Mouse (Mus musculus) heart, embryonic 15.5 days (tissue): ENCODE results near the gene Lmln. TPM values are rescaled to one million over a fixed set of nuclear protein-coding genes. Genes with fewer than 3 reads are reported as not detected.
A peak's percentile ranks its signal among the peaks of the same experiment; 100 is the strongest.
"Not testable (repeated sequence)": the region's sequence is repeated elsewhere in the genome, so short reads cannot be mapped to it uniquely, and the experiment has no call there.

Source experiments
- ATAC-seq: fragments of 200-750 bp; cut with Nextera tagmentation; replicated peaks from 2 replicates; pipeline ENCODE4 v1.8.0; 2017; ENCODE audit warnings: low read depth, moderate TSS enrichment; ENCODE audit not compliant: insufficient number of reproducible peaks, insufficient read depth, low FRiP score
- H3K27ac ChIP-seq: fragments of 300-500 bp; sonication (generic); 2 replicates; pipeline ENCODE4 v1.5.1; 2015; ENCODE audit warnings: mild to moderate bottlenecking, inconsistent platforms
- H3K27me3 ChIP-seq: fragments of 300-500 bp; sonication (generic); 2 replicates; pipeline ENCODE4 v1.6.1; 2015; ENCODE audit warnings: inconsistent platforms
- H3K36me3 ChIP-seq: fragments of 300-500 bp; sonication (generic); 2 replicates; pipeline ENCODE4 v1.6.1; 2015; ENCODE audit warnings: mild to moderate bottlenecking, inconsistent platforms
- H3K4me1 ChIP-seq: fragments of 300-500 bp; sonication (generic); replicated peaks from 2 replicates; pipeline ENCODE4 v1.6.1; 2015; ENCODE audit warnings: inconsistent platforms
- H3K4me2 ChIP-seq: fragments of 300-500 bp; sonication (generic); 2 replicates; pipeline ENCODE4 v1.6.1; 2015; ENCODE audit warnings: inconsistent platforms, mild to moderate bottlenecking, moderate library complexity
- H3K4me3 ChIP-seq: fragments of 300-500 bp; sonication (generic); 2 replicates; pipeline ENCODE4 v1.5.1; 2015; ENCODE audit warnings: mild to moderate bottlenecking, inconsistent platforms
- H3K9ac ChIP-seq: fragments of 300-500 bp; sonication (generic); 2 replicates; pipeline ENCODE4 v1.6.1; 2015; ENCODE audit warnings: mild to moderate bottlenecking, inconsistent platforms
- H3K9me3 ChIP-seq: fragments of 300-500 bp; sonication (generic); replicated peaks from 2 replicates; pipeline ENCODE4 v1.6.1; 2016; ENCODE audit warnings: inconsistent platforms
- WGBS: fragments of 180-500 bp; shearing (Covaris S2); methylation state at CpG from one replicate; pipeline ENCODE4 v1.1.7; 2015; ENCODE audit warnings: mixed read lengths; 5-methylcytosine and 5-hydroxymethylcytosine counted together
- polyA plus RNA-seq: library from polyadenylated mRNA; unstranded; fragments of >200 nt; fragmentation: Nextera tagmentation; extraction: Ambion mirVana; gene quantifications from 2 replicates; pipeline ENCODE4 v1.2.1, GENCODE M21; 2015

The Lmln gene
- polyA plus RNA-seq, 1 experiment from 2014 or later, result 2.4 TPM

DNA sequence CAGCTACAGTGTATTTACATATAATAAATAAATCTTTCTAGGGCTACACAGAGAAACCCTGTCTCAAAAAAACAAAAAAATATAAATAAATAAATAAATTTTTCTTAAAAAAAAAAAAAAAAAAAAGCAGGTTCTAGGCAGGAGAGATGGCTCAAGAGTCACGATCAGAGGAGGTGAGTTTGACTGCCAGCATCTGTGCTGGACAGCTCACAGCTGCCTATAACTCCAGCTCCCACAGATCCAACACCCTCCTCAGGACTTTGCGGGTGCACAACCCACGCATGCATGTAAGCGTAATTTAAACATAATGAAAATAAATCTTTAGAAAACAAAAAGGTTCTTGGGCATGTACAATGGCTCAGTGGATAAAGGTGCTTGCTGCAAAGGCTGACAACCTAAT, 26.3 kb upstream of the Lmln start:
- Histone ChIP-seq H3K27me3 (no peaks in the 10 kb centered on the region), H3K4me3 (no peak overlapping the region), H3K27ac (no peak overlapping the region), H3K4me1 (no peaks in the 10 kb centered on the region), H3K9me3 (no peaks in the 10 kb centered on the region), H3K9ac (no peak overlapping the region), H3K4me2 (no peak overlapping the region), H3K36me3 (no peaks in the 10 kb centered on the region)
- 71% methylated on average over 4 of the region's 4 CpGs for WGBS
- no peak for ATAC-seq

DNA sequence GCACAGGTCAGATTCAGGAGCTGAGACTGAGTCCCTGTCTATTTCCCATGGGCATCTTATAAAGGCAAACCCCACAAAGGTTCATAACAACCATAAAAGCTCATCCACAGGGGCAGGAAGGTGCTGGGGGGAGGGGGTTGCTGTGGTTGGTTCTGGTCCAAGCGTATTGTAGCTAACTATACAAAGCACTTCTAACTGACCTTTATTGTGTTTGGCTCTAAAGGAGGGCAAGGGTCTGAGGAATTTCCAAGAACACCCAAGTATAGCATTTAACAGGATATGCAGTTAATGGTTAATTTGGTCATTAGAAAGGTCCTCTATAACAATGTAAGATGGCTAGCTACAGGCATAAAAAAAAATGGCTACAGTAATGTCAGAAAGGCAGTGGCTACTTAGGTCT, 19.6 kb upstream of the Lmln start:
- Histone ChIP-seq H3K27me3 (no peaks in the 10 kb centered on the region), H3K9ac (no peak overlapping the region), H3K9me3 (no peaks in the 10 kb centered on the region), H3K4me3 (no peak overlapping the region), H3K27ac (no peak overlapping the region), H3K4me1 (no peaks in the 10 kb centered on the region), H3K4me2 (no peak overlapping the region), H3K36me3 (no peaks in the 10 kb centered on the region)
- no peak for ATAC-seq
- 64% methylated on average over 1 of the region's 1 CpGs for WGBS

DNA sequence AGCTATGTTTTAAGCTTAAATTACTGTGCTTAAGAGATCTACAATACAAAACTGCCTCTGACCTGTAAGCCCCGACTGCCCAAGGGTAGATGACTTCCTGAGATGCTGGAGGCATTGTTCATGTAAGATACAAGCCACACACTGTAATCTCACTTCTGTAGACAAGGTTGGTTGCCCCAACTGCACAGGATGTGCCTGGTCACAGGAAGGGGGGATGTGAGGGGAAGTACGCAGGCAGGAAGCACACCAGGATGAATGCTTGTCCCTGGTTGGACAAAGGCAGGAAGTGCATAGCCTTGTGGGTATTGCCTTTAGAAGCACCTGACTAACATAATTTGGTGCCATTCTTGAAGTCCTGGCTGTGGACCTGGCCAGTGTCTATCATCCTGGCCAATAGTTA, 19.1 kb upstream of the Lmln start:
- H3K36me3 ChIP-seq, result no peaks in the 10 kb centered on the region
- H3K4me3 ChIP-seq, result no peak overlapping the region
- no peak overlapping the region for H3K27ac ChIP-seq
- no peak overlapping the region for H3K9ac ChIP-seq
- no peaks in the 10 kb centered on the region for H3K9me3 ChIP-seq
- H3K4me2 ChIP-seq, result no peak overlapping the region
- 56% methylated on average over 2 of the region's 2 CpGs for WGBS
- H3K4me1 ChIP-seq, result no peaks in the 10 kb centered on the region
- no peaks in the 10 kb centered on the region for H3K27me3 ChIP-seq
- no peak; the same call in 1 of the 2 replicates for ATAC-seq

- 87% methylated on average over 1 of the region's 1 CpGs for WGBS
- Histone ChIP-seq H3K4me2 (no peak overlapping the region), H3K9ac (no peak overlapping the region), H3K4me1 (no peaks in the 10 kb centered on the region), H3K36me3 (no peaks in the 10 kb centered on the region), H3K27ac (no peak overlapping the region), H3K4me3 (no peak overlapping the region), H3K27me3 (no peaks in the 10 kb centered on the region), H3K9me3 (no peaks in the 10 kb centered on the region)
- ATAC-seq, result no peak
Observed at GRCm38 (mm10) chr16:33048004-33048403, 14.3 kb upstream of the Lmln start.

DNA sequence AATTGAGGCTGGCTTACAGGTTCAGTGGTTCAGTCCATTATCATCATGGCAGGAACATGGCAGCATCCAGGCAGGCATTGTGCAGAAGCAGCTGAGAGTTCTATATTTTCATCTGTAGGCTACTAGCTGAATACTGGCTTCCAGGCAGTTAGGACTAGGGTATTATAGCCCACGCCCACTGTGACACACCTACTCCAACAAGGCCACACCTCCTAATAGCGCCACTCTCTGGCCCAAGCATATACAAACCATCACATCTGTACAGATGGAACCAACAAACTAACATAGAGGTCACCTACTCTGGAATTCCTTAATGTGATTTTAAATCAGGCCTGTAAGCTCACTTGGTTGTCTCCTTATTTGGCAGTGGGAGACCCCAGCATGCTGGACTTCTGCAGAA, 13.6 kb upstream of the Lmln start:
- H3K4me1 ChIP-seq, result no peaks in the 10 kb centered on the region
- no peak for ATAC-seq
- no peak overlapping the region for H3K9ac ChIP-seq
- no peak overlapping the region for H3K27ac ChIP-seq
- no peaks in the 10 kb centered on the region for H3K9me3 ChIP-seq
- no peak overlapping the region for H3K4me2 ChIP-seq
- 71% methylated on average over 2 of the region's 2 CpGs for WGBS
- H3K36me3 ChIP-seq, result no peaks in the 10 kb centered on the region
- no peak overlapping the region for H3K4me3 ChIP-seq
- H3K27me3 ChIP-seq, result no peaks in the 10 kb centered on the region

DNA sequence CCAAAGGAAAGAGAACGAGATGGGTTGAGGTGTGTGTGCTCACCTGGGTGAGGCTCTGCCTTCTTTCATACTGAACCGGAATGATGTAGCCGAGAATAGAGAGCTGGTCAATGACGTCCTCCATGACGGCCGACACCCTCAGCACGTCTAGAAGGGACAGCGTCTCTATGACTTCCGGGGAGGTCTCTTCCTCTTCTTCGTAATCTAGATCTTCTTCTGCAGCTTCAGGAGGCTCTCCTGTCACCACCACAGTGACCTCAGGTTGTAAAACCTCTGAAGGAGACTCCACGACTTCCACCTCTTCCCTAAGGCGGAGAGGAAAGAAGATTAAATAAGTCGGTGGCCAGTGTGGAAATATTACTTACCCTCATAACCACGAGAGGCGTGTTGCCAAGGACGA, 12.5 kb upstream of the Lmln start:
- Histone ChIP-seq H3K27me3 (no peaks in the 10 kb centered on the region), H3K4me2 (no peak overlapping the region), H3K36me3 (no peaks in the 10 kb centered on the region), H3K9me3 (no peaks in the 10 kb centered on the region), H3K4me3 (no peak overlapping the region), H3K27ac (no peak overlapping the region), H3K9ac (no peak overlapping the region), H3K4me1 (no peaks in the 10 kb centered on the region)
- 88% methylated on average over 16 of the region's 16 CpGs for WGBS
- ATAC-seq, result no peak

DNA sequence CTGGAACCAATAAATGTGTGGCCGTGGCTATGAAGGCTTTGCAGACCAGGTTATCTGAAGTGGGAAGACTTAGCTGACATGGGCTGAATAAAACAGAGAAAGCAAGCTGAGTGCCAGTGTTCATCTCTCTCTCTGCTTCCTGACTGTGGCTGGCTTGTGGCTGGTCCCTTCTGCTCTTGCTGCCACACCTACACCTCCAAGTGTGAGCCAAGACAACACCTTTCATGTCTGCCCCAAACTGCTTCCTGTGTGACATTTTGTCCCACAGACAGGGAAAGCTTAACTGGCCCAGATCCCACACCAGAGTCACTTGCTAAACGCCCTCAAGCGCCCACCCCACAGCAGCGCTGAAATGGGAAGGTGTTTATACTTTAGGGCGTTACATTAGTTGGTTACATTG, 9.2 kb upstream of the Lmln start:
- ATAC-seq, result no peak
- H3K36me3 ChIP-seq, result peaks cover 3% of the 10 kb centered on the region; the same call in 1 of the 2 replicates
- 59% methylated on average over 5 of the region's 5 CpGs for WGBS
- no peaks in the 10 kb centered on the region for H3K9me3 ChIP-seq
- H3K27ac ChIP-seq, result no peak overlapping the region
- no peak overlapping the region for H3K4me2 ChIP-seq
- H3K9ac ChIP-seq, result no peak overlapping the region
- H3K4me1 ChIP-seq, result peaks cover 10% of the 10 kb centered on the region
- no peak overlapping the region for H3K4me3 ChIP-seq
- H3K27me3 ChIP-seq, result no peaks in the 10 kb centered on the region

- H3K9me3 ChIP-seq, H3K27ac ChIP-seq, ATAC-seq, H3K4me2 ChIP-seq, H3K27me3 ChIP-seq, H3K4me3 ChIP-seq, H3K9ac ChIP-seq: not testable (repeated sequence)
- WGBS, result 72% methylated on average over 2 of the region's 2 CpGs
- Histone ChIP-seq H3K4me1 (peaks cover 20% of the 10 kb centered on the region), H3K36me3 (peaks cover 21% of the 10 kb centered on the region)
Observed at GRCm38 (mm10) chr16:33054927-33055326, 7.4 kb upstream of the Lmln start.

GRCm38 (mm10) chr16:33055655-33056054, 6.7 kb upstream of the Lmln start:
- Histone ChIP-seq H3K27ac (no peak overlapping the region), H3K4me2 (peak overlapping the region; percentile 65), H3K36me3 (peaks cover 28% of the 10 kb centered on the region), H3K9ac (peak overlapping the region; percentile 90), H3K4me1 (peaks cover 20% of the 10 kb centered on the region), H3K4me3 (peak overlapping the region; percentile 76), H3K27me3 (no peaks in the 10 kb centered on the region), H3K9me3 (no peaks in the 10 kb centered on the region)
- WGBS, result 23% methylated on average over 10 of the region's 10 CpGs
- 0 out of 2 replicates have a peak, but pooled peaks have one; percentile 23 for ATAC-seq

DNA sequence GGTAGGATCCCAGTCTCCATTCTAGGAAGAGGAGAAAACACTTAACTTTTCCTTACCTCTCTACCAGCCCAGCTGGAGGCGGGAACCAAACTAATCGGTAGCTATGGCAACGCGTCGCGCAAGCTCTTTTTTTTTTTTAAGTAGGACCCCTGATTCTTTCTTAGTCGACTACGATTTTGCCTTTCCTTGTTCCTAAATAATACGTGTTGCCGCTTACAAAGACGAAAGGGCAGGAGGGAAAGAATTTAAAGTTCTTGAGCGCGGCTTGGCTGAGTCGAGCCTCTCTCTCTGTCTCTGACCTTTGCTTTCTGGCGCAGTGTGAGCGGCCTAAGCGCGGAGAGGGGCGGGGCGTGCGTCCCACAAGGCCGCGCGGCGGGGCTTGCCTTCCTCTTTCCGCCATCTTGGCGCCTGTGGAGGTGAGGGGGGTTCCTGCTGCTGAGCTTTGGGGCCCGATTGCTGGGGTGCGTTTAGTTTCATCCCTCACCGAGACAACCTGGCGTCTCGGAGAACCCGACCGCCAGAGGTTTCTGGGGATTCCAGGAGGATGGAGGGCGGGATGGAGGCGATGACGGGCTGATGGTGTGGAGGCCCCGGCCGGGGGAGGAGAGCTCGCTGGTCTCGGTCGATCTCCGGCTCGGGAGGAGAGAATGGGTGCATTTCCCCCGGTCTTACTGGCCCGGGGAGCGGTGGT, 6.1 kb upstream of the Lmln start, which contains the start of the genes Iqcg and Rpl35a:
Gene Iqcg (minus strand): TSS at position 124 of the 691 bp plus-strand sequence.
Gene Rpl35a (plus strand): TSS at position 359 of the 691 bp plus-strand sequence.
- H3K4me1 ChIP-seq, result peaks cover 20% of the 10 kb centered on the region
- H3K9ac ChIP-seq, result peak within 1 kb of the TSS; percentile 90
- peak; percentile 90 for ATAC-seq
- H3K36me3 ChIP-seq, result peaks cover 31% of the 10 kb centered on the region
- H3K9me3 ChIP-seq, result no peaks in the 10 kb centered on the region
- H3K27ac ChIP-seq, result peak within 1 kb of the TSS; percentile 85
- H3K4me2 ChIP-seq, result peak within 1 kb of the TSS; percentile 65
- under 1% methylated on average over 47 of the region's 47 CpGs for WGBS
- no peaks in the 10 kb centered on the region for H3K27me3 ChIP-seq
- H3K4me3 ChIP-seq, result peak within 1 kb of the TSS; percentile 76

DNA sequence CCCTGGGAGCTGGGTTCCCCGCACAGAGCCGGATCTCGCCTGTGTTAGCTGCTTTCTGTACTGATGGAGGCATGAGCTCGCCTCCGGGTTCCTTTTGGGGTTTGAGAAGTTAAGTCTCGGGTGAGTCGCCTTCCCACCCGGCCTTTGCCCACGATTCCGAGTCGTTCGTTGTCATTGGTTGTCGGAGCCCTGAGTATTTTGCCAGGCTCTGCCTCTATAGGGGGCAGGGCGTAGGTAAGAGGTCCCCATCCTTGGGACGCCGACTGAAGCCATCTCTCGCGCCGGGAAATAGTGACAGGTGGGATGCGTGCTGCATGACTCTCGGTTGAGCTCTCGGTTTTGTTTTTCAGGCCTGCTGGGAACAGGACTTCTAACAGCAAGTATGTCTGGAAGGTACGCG, 5.5 kb upstream of the Lmln start:
- Histone ChIP-seq H3K27me3 (no peaks in the 10 kb centered on the region), H3K4me1 (peaks cover 24% of the 10 kb centered on the region), H3K9ac (peak overlapping the region; percentile 90), H3K4me2 (peak overlapping the region; percentile 65), H3K36me3 (peaks cover 31% of the 10 kb centered on the region), H3K9me3 (no peaks in the 10 kb centered on the region), H3K27ac (peak overlapping the region; percentile 85), H3K4me3 (peak overlapping the region; percentile 76)
- no peak for ATAC-seq
- under 1% methylated on average over 24 of the region's 24 CpGs for WGBS

- H3K27me3 ChIP-seq, result no peaks in the 10 kb centered on the region
- peak overlapping the region; percentile 65 for H3K4me2 ChIP-seq
- peaks cover 27% of the 10 kb centered on the region for H3K4me1 ChIP-seq
- no peak for ATAC-seq
- H3K27ac ChIP-seq, result no peak overlapping the region
- no peaks in the 10 kb centered on the region for H3K9me3 ChIP-seq
- peak overlapping the region; percentile 35 for H3K9ac ChIP-seq
- peak overlapping the region; percentile 13; the same call in 1 of the 2 replicates for H3K4me3 ChIP-seq
- WGBS, result 90% methylated on average over 16 of the region's 16 CpGs
- peaks cover 31% of the 10 kb centered on the region for H3K36me3 ChIP-seq
Observed at GRCm38 (mm10) chr16:33058033-33058432, 4.3 kb upstream of the Lmln start.
